Mouse (Mus musculus): ENCODE data around the gene Tnfsf9.

Gene Tnfsf9

DNA sequence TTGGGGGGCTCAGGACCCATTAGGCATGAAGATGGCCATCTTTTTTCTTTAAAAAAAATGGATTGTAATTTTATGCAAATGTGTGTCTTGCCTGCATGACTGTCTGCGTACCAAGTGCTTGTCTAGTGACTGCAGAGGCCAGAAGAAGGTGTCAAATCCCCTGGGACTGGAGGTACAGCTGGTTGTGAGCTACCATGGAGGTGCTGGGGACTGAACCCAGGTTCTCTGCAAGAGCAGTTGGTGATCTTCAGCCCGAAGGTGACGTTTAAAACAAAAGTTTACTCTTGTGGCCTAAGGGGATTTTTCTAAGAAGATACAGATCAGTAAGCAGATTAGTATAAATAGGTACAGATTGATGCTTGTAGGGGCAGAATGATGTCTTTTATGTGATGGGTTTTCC, 30.5 kb downstream of the Tnfsf9 start:
- no peak for DNase-seq

GRCm38 (mm10) chr17:57138676-57139075, 33.6 kb downstream of the Tnfsf9 start:
- no peak for DNase-seq

DNA sequence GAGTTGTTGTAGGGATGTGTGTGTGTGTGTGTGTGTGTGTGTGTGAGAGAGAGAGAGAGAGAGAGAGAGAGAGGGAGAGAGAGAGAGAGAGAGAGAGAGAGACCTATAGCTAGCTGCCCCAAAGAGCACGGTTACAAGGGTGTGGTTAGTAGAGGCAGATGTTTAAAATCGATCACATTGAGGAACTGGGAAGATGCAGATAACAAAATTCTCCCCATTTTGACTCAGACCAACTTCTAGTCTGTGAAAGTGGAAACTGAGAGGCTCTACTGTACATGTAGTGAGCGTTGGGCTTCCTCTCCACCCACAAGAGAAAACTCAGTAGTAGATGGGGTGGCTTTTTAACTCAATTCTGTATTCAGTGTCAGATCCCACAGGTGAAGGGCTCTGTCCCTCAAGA, 34.6 kb downstream of the Tnfsf9 start:
- no peak for DNase-seq

DNA sequence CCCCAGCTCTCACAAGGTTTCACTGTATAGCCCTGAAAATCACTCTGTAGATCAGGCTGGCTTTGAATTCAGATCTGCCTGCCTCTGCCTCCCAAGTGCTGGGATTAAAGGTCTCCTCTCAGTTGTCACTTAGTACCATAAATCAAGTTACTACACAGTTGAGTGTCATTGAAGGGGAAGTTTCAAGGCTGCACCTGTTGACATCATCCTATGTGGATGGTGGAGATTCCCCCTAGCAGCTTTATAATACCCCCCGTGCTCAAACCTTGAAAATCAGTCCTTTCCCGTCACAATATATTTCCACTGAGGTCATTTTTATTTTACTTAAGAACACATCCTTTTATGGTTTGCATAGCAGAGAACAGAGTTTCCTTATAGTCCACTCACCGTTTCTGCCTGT, 38.6 kb downstream of the Tnfsf9 start:
- no peak for DNase-seq

DNA sequence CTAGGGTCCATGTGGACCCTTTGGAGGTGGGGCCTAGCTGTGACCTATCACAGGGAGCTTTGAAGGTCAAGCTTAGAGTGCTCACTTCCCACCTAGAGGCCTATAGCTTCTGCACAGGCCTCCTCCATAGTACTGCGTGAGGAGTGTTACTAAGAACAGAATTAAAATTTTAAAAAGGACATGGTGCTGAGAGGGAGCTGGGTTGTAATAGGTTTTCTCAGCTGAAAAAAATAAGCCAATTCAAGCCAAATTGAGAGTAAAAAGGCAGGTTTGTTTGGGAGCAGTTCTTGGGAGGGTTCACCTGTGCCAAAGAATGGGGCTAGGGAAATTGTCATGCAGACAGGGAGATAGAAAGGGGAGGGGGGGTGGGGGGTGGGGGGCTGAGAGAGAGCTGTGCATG, 40.0 kb downstream of the Tnfsf9 start:
- no peak for DNase-seq

DNA sequence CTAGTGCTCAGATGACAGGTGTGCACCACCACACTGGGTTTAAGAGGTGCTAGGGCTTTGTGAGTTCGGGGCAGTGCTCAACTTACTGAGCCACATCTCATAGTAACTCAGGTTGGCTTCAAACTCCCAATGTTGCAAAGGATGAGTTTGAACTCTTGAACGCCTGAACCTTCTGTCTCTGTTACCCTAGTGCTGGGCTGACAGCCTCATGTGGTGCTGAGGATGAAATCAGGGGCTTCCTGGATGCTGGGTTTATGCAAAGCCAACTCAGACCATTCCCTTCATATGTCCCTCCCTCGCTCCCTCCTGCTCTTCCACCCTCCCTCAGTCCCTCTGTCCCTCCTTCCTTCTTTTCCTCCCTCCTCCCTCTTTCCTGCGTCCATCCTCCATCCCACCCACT, 43.2 kb downstream of the Tnfsf9 start:
- DNase-seq = no peak

DNA sequence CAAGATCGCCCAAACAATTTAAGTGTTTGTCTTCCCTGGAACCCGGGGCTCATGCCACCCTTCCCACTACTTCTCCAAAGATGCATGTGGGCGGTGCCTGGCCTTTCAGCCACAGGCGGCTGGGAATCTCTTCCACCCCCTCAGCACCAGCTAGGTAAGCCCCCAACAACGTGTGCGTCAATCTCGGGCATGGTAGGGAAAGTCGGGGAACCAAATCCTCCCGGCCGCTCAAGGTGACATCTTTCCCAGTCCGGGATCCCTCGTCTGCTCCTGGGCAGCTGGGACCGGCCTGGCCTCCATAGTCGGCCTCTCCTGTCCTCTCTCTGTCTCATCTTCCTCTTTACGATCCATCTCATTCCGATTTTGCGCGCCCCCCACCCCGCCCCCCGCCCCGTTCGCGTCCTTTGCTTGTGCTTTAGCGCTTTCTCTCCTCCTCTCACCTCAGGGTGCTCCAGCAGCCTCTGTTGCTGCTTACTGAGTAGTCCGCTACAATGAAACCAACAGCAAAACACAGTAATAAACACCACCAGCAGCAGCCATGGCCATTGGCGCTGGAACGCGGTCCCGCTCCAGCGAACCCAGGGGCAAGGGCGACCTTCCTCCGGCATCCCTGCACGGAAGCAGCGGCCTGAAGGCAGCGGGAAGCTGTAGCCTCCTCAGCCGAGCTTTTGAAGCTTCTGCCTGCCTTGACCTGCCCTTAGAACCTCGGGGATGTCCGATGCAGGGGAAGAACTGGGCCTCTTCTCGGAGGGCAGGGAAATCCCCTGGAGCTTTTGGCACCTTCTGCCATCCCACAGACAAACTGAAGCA, 44.1 kb downstream of the Tnfsf9 start, which contains the start of gene Cd70:
Cd70 (minus strand) TSS at position 784 of the 810 bp plus-strand sequence.
- DNase-seq = no peak

- DNase-seq = no peak
These were observed 47.9 kb downstream of the Tnfsf9 start for GRCm38 (mm10) chr17:57153006-57153405.

GRCm38 (mm10) chr17:57153787-57154186, 48.7 kb downstream of the Tnfsf9 start:
- no peak for DNase-seq

Data from thymus, postnatal 14 days (tissue).